Mouse (Mus musculus) heart, postnatal 0 days (tissue): ENCODE measurements around the gene Cry2.

ENCODE experiments used
- CTCF ChIP-seq: IDR thresholded peaks from 2 replicates; pipeline ENCODE4 v1.5.1; 2016; ENCODE audit warnings: antibody characterized with exemption, control low read depth, low read depth
- EP300 ChIP-seq: IDR thresholded peaks from 2 replicates; pipeline ENCODE4 v1.6.1; 2016; ENCODE audit warnings: antibody characterized with exemption, low read depth

GRCm38 (mm10) chr2:92474920-92475319 is 41.1 kb upstream of the Cry2 start:
- TF ChIP-seq CTCF: no peak
- no peak for TF ChIP-seq EP300
